Mouse (Mus musculus): ENCODE results near the gene Trabd2b. TPM values are rescaled to one million over a fixed set of nuclear protein-coding genes. Genes with fewer than 3 reads are reported as not detected.

Trabd2b gene
- polyA plus RNA-seq, 1 experiment from 2014 or later: 2.0 TPM

DNA sequence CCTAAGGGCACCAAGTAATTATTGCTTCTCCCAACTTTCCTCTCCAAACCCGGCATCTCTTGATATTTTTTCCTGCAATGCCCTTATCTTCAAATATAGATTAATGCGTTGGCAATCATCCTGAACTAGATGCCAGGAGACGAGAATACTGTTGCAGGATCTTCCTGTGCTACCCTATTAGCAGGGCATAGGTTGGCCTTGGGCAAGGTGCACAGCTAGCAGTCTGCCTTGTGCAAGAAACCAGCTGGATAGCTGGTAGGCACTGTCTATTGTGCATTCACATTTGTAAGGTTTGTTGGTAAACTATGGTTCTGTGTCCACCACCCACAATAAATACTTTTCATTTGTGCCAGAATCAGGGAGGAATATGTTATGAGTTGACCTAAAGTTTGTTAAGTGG is 992 bp downstream of the Trabd2b start:
- H3K4me1 ChIP-seq (ENCODE audit: control insufficient read depth, insufficient read depth, low read length): peaks cover 22% of the 10 kb centered on the region
- no peak overlapping the region for H3K4me2 ChIP-seq (ENCODE audit: low read depth)
- H3K36me3 ChIP-seq (ENCODE audit: control insufficient read depth, insufficient read depth, low read length): no peaks in the 10 kb centered on the region
- peaks cover 13% of the 10 kb centered on the region for H3K27me3 ChIP-seq (ENCODE audit: control insufficient read depth, insufficient read depth, low read length)
- no peak for ATAC-seq (ENCODE audit: insufficient read depth, low FRiP score, low TSS enrichment)
- WGBS: 71% methylated on average over 3 of the region's 3 CpGs
- DNase-seq (ENCODE audit: low spot score): no peak
- H3K4me3 ChIP-seq (ENCODE audit: low read depth, low read length): no peak overlapping the region
- no peaks in the 10 kb centered on the region for H3K9me3 ChIP-seq (ENCODE audit: control insufficient read depth, low read length)
- H3K9ac ChIP-seq (ENCODE audit: low read length): no peak overlapping the region
- no peak overlapping the region for H3K27ac ChIP-seq (ENCODE audit: low read depth, low read length)

DNA sequence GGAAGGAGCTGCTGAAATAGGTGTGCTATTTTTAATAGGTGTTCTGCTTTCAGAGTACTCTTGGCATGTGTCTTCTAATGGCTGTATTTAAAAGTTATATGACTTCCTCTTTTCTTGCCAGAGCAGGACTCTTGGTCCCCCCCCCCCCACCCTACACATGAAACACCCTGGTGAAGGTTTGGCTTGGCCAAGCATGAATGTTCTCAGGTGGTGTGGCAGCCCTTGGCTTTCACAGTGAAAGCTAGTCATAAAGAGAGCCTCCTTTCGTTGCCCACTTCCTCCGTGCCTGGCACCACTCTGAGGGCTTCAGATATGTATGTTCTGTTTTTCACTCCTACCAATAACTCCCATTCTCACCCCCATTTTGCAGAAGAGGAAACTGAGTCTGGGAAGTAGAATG is 1.8 kb downstream of the Trabd2b start:
- 86% methylated on average over 2 of the region's 2 CpGs for WGBS
- Histone ChIP-seq H3K4me2 (ENCODE audit: low read depth) (no peak overlapping the region), H3K9ac (ENCODE audit: low read length) (no peak overlapping the region), H3K4me3 (ENCODE audit: low read depth, low read length) (no peak overlapping the region), H3K27ac (ENCODE audit: low read depth, low read length) (no peak overlapping the region), H3K27me3 (ENCODE audit: control insufficient read depth, insufficient read depth, low read length) (peaks cover 13% of the 10 kb centered on the region), H3K9me3 (ENCODE audit: control insufficient read depth, low read length) (no peaks in the 10 kb centered on the region), H3K4me1 (ENCODE audit: control insufficient read depth, insufficient read depth, low read length) (peaks cover 22% of the 10 kb centered on the region), H3K36me3 (ENCODE audit: control insufficient read depth, insufficient read depth, low read length) (no peaks in the 10 kb centered on the region)
- ATAC-seq (ENCODE audit: insufficient read depth, low FRiP score, low TSS enrichment): no peak
- DNase-seq (ENCODE audit: low spot score): no peak

- ATAC-seq (ENCODE audit: insufficient read depth, low FRiP score, low TSS enrichment): no peak
- 75% methylated on average over 18 of the region's 18 CpGs for WGBS
- peaks cover 13% of the 10 kb centered on the region for H3K27me3 ChIP-seq (ENCODE audit: control insufficient read depth, insufficient read depth, low read length)
- H3K36me3 ChIP-seq (ENCODE audit: control insufficient read depth, insufficient read depth, low read length): no peaks in the 10 kb centered on the region
- no peak overlapping the region for H3K27ac ChIP-seq (ENCODE audit: low read depth, low read length)
- H3K9me3 ChIP-seq (ENCODE audit: control insufficient read depth, low read length): no peaks in the 10 kb centered on the region
- H3K4me3 ChIP-seq (ENCODE audit: low read depth, low read length): no peak overlapping the region
- H3K9ac ChIP-seq (ENCODE audit: low read length): no peak overlapping the region
- H3K4me2 ChIP-seq (ENCODE audit: low read depth): no peak overlapping the region
- DNase-seq (ENCODE audit: low spot score): no peak
- peaks cover 22% of the 10 kb centered on the region for H3K4me1 ChIP-seq (ENCODE audit: control insufficient read depth, insufficient read depth, low read length)
Observed at GRCm38 (mm10) chr4:114408890-114409480, 2.5 kb downstream of the Trabd2b start.

DNA sequence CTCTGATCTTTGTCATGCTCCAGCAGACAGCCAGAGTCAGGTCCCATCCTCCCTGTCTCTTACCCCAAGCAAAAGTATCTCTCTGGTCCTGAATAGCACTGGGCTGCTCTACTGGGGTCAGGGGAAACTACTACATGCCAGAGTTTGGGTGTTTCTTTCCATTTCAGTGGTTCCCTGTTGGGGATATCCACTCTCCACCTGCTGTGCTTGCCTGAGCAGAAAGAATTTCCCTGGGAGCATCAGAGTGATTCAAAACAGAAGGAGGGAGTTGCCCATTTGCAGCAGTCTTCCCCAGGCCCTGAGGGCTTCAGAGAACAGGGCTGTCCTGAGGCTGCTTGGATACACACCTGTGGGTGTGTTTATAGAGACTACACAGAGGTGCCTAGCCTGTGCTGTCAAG is 3.0 kb downstream of the Trabd2b start:
- Histone ChIP-seq H3K4me3 (ENCODE audit: low read depth, low read length) (no peak overlapping the region), H3K27ac (ENCODE audit: low read depth, low read length) (no peak overlapping the region), H3K27me3 (ENCODE audit: control insufficient read depth, insufficient read depth, low read length) (peaks cover 13% of the 10 kb centered on the region), H3K9me3 (ENCODE audit: control insufficient read depth, low read length) (no peaks in the 10 kb centered on the region), H3K36me3 (ENCODE audit: control insufficient read depth, insufficient read depth, low read length) (no peaks in the 10 kb centered on the region), H3K9ac (ENCODE audit: low read length) (no peak overlapping the region), H3K4me1 (ENCODE audit: control insufficient read depth, insufficient read depth, low read length) (peaks cover 22% of the 10 kb centered on the region), H3K4me2 (ENCODE audit: low read depth) (no peak overlapping the region)
- no peak for DNase-seq (ENCODE audit: low spot score)
- no peak for ATAC-seq (ENCODE audit: insufficient read depth, low FRiP score, low TSS enrichment)

- Histone ChIP-seq H3K27ac (ENCODE audit: low read depth, low read length) (no peak overlapping the region), H3K27me3 (ENCODE audit: control insufficient read depth, insufficient read depth, low read length) (peaks cover 13% of the 10 kb centered on the region), H3K9me3 (ENCODE audit: control insufficient read depth, low read length) (no peaks in the 10 kb centered on the region), H3K4me3 (ENCODE audit: low read depth, low read length) (no peak overlapping the region), H3K36me3 (ENCODE audit: control insufficient read depth, insufficient read depth, low read length) (no peaks in the 10 kb centered on the region), H3K4me2 (ENCODE audit: low read depth) (peak overlapping the region; percentile 26), H3K9ac (ENCODE audit: low read length) (no peak overlapping the region), H3K4me1 (ENCODE audit: control insufficient read depth, insufficient read depth, low read length) (peaks cover 22% of the 10 kb centered on the region)
- peak; percentile 28 for DNase-seq (ENCODE audit: low spot score)
- WGBS: 13% methylated on average over 3 of the region's 3 CpGs
- 0 out of 2 replicates have a peak, but pooled peaks have one; percentile 6 for ATAC-seq (ENCODE audit: insufficient read depth, low FRiP score, low TSS enrichment)
Observed at GRCm38 (mm10) chr4:114410026-114410425, 3.5 kb downstream of the Trabd2b start.

- Histone ChIP-seq H3K4me1 (ENCODE audit: control insufficient read depth, insufficient read depth, low read length) (peaks cover 22% of the 10 kb centered on the region), H3K27ac (ENCODE audit: low read depth, low read length) (no peak overlapping the region), H3K36me3 (ENCODE audit: control insufficient read depth, insufficient read depth, low read length) (no peaks in the 10 kb centered on the region), H3K27me3 (ENCODE audit: control insufficient read depth, insufficient read depth, low read length) (peaks cover 13% of the 10 kb centered on the region), H3K9me3 (ENCODE audit: control insufficient read depth, low read length) (no peaks in the 10 kb centered on the region), H3K9ac (ENCODE audit: low read length) (no peak overlapping the region), H3K4me2 (ENCODE audit: low read depth) (peak overlapping the region; percentile 26), H3K4me3 (ENCODE audit: low read depth, low read length) (no peak overlapping the region)
- 7% methylated on average over 11 of the region's 11 CpGs for WGBS
- DNase-seq (ENCODE audit: low spot score) (peak; percentile 45), ATAC-seq (ENCODE audit: insufficient read depth, low FRiP score, low TSS enrichment) (peak; percentile 59; the same call in 1 of the 2 replicates)
Observed at GRCm38 (mm10) chr4:114410443-114410842, 3.9 kb downstream of the Trabd2b start.

DNA sequence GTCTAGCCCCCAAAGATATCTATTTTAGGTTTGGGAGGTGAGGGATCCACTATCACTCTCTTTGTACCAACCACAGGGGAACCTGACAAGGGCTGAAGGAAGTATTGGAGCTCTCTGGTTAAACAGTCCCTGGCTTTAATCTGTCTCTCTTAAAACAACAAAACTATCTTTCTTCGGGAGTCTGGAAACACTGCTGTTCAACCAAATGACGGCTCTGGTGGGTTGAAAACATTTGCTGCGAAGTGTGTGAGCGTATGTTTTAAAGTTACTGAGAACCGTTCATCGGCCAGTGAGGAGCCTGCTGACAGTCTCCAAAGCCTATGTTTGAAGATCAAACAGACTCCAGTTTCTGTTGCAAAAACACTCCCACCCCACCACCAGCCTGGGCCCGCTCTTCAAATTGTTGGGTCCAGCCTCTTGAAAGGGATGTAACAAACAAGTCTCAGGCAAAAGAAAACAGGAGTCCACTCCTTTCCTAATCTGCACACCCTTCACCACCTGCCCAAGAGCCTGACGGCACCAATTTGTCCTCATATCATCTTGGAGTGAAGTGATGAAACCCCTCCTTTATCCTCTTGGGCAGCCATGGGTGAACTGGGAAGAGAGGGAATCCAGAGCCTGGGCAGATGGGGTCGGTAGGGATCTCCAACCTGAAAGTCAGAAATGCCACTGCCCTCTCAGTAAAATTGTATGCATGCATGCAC is 4.6 kb downstream of the Trabd2b start:
- WGBS: 33% methylated on average over 9 of the region's 9 CpGs
- Histone ChIP-seq H3K27me3 (ENCODE audit: control insufficient read depth, insufficient read depth, low read length) (peaks cover 13% of the 10 kb centered on the region), H3K9me3 (ENCODE audit: control insufficient read depth, low read length) (no peaks in the 10 kb centered on the region), H3K4me1 (ENCODE audit: control insufficient read depth, insufficient read depth, low read length) (peaks cover 22% of the 10 kb centered on the region), H3K27ac (ENCODE audit: low read depth, low read length) (no peak overlapping the region), H3K9ac (ENCODE audit: low read length) (no peak overlapping the region), H3K36me3 (ENCODE audit: control insufficient read depth, insufficient read depth, low read length) (no peaks in the 10 kb centered on the region), H3K4me3 (ENCODE audit: low read depth, low read length) (no peak overlapping the region), H3K4me2 (ENCODE audit: low read depth) (peak overlapping the region; percentile 26)
- DNase-seq (ENCODE audit: low spot score) (no peak), ATAC-seq (ENCODE audit: insufficient read depth, low FRiP score, low TSS enrichment) (no peak)

DNA sequence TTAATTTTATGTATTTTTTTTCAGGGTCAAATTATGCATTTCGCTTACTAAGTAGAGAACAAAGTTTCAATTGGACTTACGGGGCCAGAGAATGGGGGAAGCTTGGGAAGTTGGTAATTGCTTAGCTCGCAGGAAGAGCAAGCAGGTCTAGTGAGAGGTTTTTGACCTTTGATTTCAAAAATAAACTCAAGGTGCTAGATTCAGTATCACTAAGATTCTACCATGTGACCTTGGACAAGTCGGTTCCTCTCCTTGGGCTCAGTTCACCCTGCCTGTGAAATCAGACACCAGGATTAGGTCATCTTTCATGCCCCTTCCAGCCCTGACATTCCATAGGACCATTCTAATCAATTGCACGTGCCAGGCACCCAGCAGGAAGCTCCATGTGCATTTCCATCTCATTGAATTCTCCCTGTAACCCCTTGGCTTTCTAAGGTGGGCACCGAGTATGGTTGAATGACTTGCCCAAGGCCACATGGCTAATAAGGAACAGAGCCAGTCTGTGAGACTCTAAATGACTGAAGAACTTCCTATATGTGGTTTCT is 5.4 kb downstream of the Trabd2b start:
- Histone ChIP-seq H3K9me3 (ENCODE audit: control insufficient read depth, low read length) (no peaks in the 10 kb centered on the region), H3K27ac (ENCODE audit: low read depth, low read length) (no peak overlapping the region), H3K4me2 (ENCODE audit: low read depth) (no peak overlapping the region), H3K4me1 (ENCODE audit: control insufficient read depth, insufficient read depth, low read length) (peaks cover 18% of the 10 kb centered on the region), H3K9ac (ENCODE audit: low read length) (no peak overlapping the region), H3K27me3 (ENCODE audit: control insufficient read depth, insufficient read depth, low read length) (peaks cover 13% of the 10 kb centered on the region), H3K36me3 (ENCODE audit: control insufficient read depth, insufficient read depth, low read length) (no peaks in the 10 kb centered on the region), H3K4me3 (ENCODE audit: low read depth, low read length) (no peak overlapping the region)
- ATAC-seq (ENCODE audit: insufficient read depth, low FRiP score, low TSS enrichment) (no peak), DNase-seq (ENCODE audit: low spot score) (no peak)
- 49% methylated on average over 6 of the region's 6 CpGs for WGBS

Measured in neural tube, embryonic 11.5 days (tissue).